Mouse (Mus musculus) intestine, embryonic 15.5 days (tissue): ENCODE data around the gene Bpifc. TPM values are rescaled to one million over a fixed set of nuclear protein-coding genes. Genes with fewer than 3 reads are reported as not detected.
A peak's percentile ranks its signal among the peaks of the same experiment; 100 is the strongest.

ENCODE experiments used
- ATAC-seq: fragments of 200-750 bp; cut with Nextera tagmentation; 2 replicates; pipeline ENCODE4 v1.8.0; 2017; ENCODE audit warnings: moderate TSS enrichment, moderate library complexity
- H3K27ac ChIP-seq: fragments of 300-500 bp; sonication (generic); 2 replicates; pipeline ENCODE4 v1.5.1; 2015; ENCODE audit warnings: mild to moderate bottlenecking, inconsistent platforms
- H3K27me3 ChIP-seq: fragments of 300-500 bp; sonication (generic); replicated peaks from 2 replicates; pipeline ENCODE4 v1.6.1; 2015; ENCODE audit warnings: inconsistent platforms
- H3K36me3 ChIP-seq: fragments of 300-500 bp; sonication (generic); 2 replicates; pipeline ENCODE4 v1.6.1; 2015; ENCODE audit warnings: inconsistent platforms
- H3K4me1 ChIP-seq: fragments of 300-500 bp; sonication (generic); replicated peaks from 2 replicates; pipeline ENCODE4 v1.6.1; 2015; ENCODE audit warnings: inconsistent platforms
- H3K4me2 ChIP-seq: fragments of 300-500 bp; sonication (generic); replicated peaks from 2 replicates; pipeline ENCODE4 v1.6.1; 2015; ENCODE audit warnings: mild to moderate bottlenecking, inconsistent platforms
- H3K4me3 ChIP-seq: fragments of 300-500 bp; sonication (generic); replicated peaks from 2 replicates; pipeline ENCODE4 v1.5.1; 2015; ENCODE audit warnings: inconsistent platforms
- H3K9ac ChIP-seq: fragments of 300-500 bp; sonication (generic); 2 replicates; pipeline ENCODE4 v1.6.1; 2015; ENCODE audit warnings: inconsistent platforms
- H3K9me3 ChIP-seq: fragments of 300-500 bp; sonication (generic); 2 replicates; pipeline ENCODE4 v1.6.1; 2016; ENCODE audit warnings: inconsistent platforms
- WGBS: fragments of 180-500 bp; shearing (Covaris S2); methylation state at CpG from one replicate; pipeline ENCODE4 v1.1.7; 2015; 5-methylcytosine and 5-hydroxymethylcytosine counted together
- polyA plus RNA-seq: library from polyadenylated mRNA; unstranded; fragments of >200 nt; fragmentation: Nextera tagmentation; extraction: Ambion mirVana; gene quantifications from 2 replicates; pipeline ENCODE4 v1.2.1, GENCODE M21; 2015

Bpifc gene
- polyA plus RNA-seq: 0.11 TPM in 2 replicates

GRCm38 (mm10) chr10:86011781-86012180 lies at the start of gene Bpifc:
Gene Bpifc (minus strand): TSS chr10:86011895.
- H3K4me2 ChIP-seq: no peak within 1 kb of the TSS
- no peak for ATAC-seq
- H3K4me3 ChIP-seq: no peak within 1 kb of the TSS
- no peaks in the 10 kb centered on the region for H3K36me3 ChIP-seq
- H3K9ac ChIP-seq: no peak within 1 kb of the TSS
- no peak within 1 kb of the TSS for H3K27ac ChIP-seq
- H3K27me3 ChIP-seq: no peaks in the 10 kb centered on the region
- 67% methylated on average over 2 of the region's 2 CpGs for WGBS
- no peaks in the 10 kb centered on the region for H3K9me3 ChIP-seq
- no peaks in the 10 kb centered on the region for H3K4me1 ChIP-seq

- WGBS: 55% methylated on average over 3 of the region's 3 CpGs
- Histone ChIP-seq H3K27me3 (no peaks in the 10 kb centered on the region), H3K9ac (no peak overlapping the region), H3K36me3 (no peaks in the 10 kb centered on the region), H3K27ac (no peak overlapping the region), H3K4me2 (no peak overlapping the region), H3K9me3 (no peaks in the 10 kb centered on the region), H3K4me3 (no peak overlapping the region), H3K4me1 (no peaks in the 10 kb centered on the region)
- ATAC-seq: no peak
Observed at GRCm38 (mm10) chr10:86060267-86060666, 48.6 kb upstream of the Bpifc start.

- ATAC-seq: no peak
- Histone ChIP-seq H3K4me3 (no peak overlapping the region), H3K9me3 (no peaks in the 10 kb centered on the region), H3K27me3 (no peaks in the 10 kb centered on the region), H3K27ac (no peak overlapping the region), H3K4me1 (no peaks in the 10 kb centered on the region), H3K4me2 (no peak overlapping the region), H3K36me3 (no peaks in the 10 kb centered on the region), H3K9ac (no peak overlapping the region)
- WGBS: 72% methylated on average over 2 of the region's 2 CpGs
Observed at GRCm38 (mm10) chr10:86057712-86058111, 46.0 kb upstream of the Bpifc start.

GRCm38 (mm10) chr10:86057286-86057685 lies 45.6 kb upstream of the Bpifc start:
- WGBS: 76% methylated on average over 11 of the region's 11 CpGs
- Histone ChIP-seq H3K9ac (no peak overlapping the region), H3K27me3 (no peaks in the 10 kb centered on the region), H3K4me2 (no peak overlapping the region), H3K4me3 (no peak overlapping the region), H3K4me1 (no peaks in the 10 kb centered on the region), H3K36me3 (no peaks in the 10 kb centered on the region), H3K9me3 (no peaks in the 10 kb centered on the region), H3K27ac (no peak overlapping the region)
- ATAC-seq: no peak

GRCm38 (mm10) chr10:86056297-86056903 lies 44.7 kb upstream of the Bpifc start:
- Histone ChIP-seq H3K9ac (no peak overlapping the region), H3K4me1 (no peaks in the 10 kb centered on the region), H3K4me2 (no peak overlapping the region), H3K4me3 (no peak overlapping the region), H3K27ac (no peak overlapping the region), H3K36me3 (peaks cover 1% of the 10 kb centered on the region; the same call in 1 of the 2 replicates), H3K9me3 (no peaks in the 10 kb centered on the region), H3K27me3 (no peaks in the 10 kb centered on the region)
- 83% methylated on average over 8 of the region's 8 CpGs for WGBS
- no peak for ATAC-seq

- H3K4me3 ChIP-seq: no peak overlapping the region
- no peak overlapping the region for H3K27ac ChIP-seq
- H3K36me3 ChIP-seq: peaks cover 5% of the 10 kb centered on the region; the same call in 1 of the 2 replicates
- no peaks in the 10 kb centered on the region for H3K9me3 ChIP-seq
- no peaks in the 10 kb centered on the region for H3K27me3 ChIP-seq
- no peaks in the 10 kb centered on the region for H3K4me1 ChIP-seq
- 74% methylated on average over 10 of the region's 10 CpGs for WGBS
- ATAC-seq: peak; percentile 23; the same call in 1 of the 2 replicates
- H3K9ac ChIP-seq: no peak overlapping the region
- no peak overlapping the region for H3K4me2 ChIP-seq
Observed at GRCm38 (mm10) chr10:86052818-86053522, 41.3 kb upstream of the Bpifc start.

- Histone ChIP-seq H3K36me3 (peaks cover 7% of the 10 kb centered on the region; the same call in 1 of the 2 replicates), H3K9ac (no peak overlapping the region), H3K4me3 (no peak overlapping the region), H3K27me3 (no peaks in the 10 kb centered on the region), H3K27ac (no peak overlapping the region), H3K9me3 (no peaks in the 10 kb centered on the region), H3K4me1 (no peaks in the 10 kb centered on the region), H3K4me2 (no peak overlapping the region)
- 80% methylated on average over 2 of the region's 2 CpGs for WGBS
- ATAC-seq: no peak
Observed at GRCm38 (mm10) chr10:86050522-86050921, 38.8 kb upstream of the Bpifc start.

GRCm38 (mm10) chr10:86047786-86048185 lies 36.1 kb upstream of the Bpifc start:
- Histone ChIP-seq H3K4me1 (no peaks in the 10 kb centered on the region), H3K4me2 (no peak overlapping the region), H3K9me3 (no peaks in the 10 kb centered on the region), H3K27me3 (no peaks in the 10 kb centered on the region), H3K4me3 (no peak overlapping the region), H3K27ac (no peak overlapping the region), H3K36me3 (peaks cover 12% of the 10 kb centered on the region), H3K9ac (no peak overlapping the region)
- no peak for ATAC-seq
- 92% methylated on average over 9 of the region's 9 CpGs for WGBS

- no peak overlapping the region for H3K4me2 ChIP-seq
- H3K4me1 ChIP-seq: no peaks in the 10 kb centered on the region
- no peaks in the 10 kb centered on the region for H3K9me3 ChIP-seq
- ATAC-seq: no peak
- peaks cover 11% of the 10 kb centered on the region for H3K36me3 ChIP-seq
- H3K4me3 ChIP-seq: no peak overlapping the region
- no peak overlapping the region for H3K9ac ChIP-seq
- no peaks in the 10 kb centered on the region for H3K27me3 ChIP-seq
- H3K27ac ChIP-seq: no peak overlapping the region
- 90% methylated on average over 1 of the region's 1 CpGs for WGBS
Observed at GRCm38 (mm10) chr10:86046371-86046770, 34.7 kb upstream of the Bpifc start.

GRCm38 (mm10) chr10:86044066-86044465 lies 32.4 kb upstream of the Bpifc start:
- H3K9ac ChIP-seq: no peak overlapping the region
- no peak for ATAC-seq
- no peaks in the 10 kb centered on the region for H3K9me3 ChIP-seq
- H3K4me1 ChIP-seq: no peaks in the 10 kb centered on the region
- H3K27me3 ChIP-seq: no peaks in the 10 kb centered on the region
- no peak overlapping the region for H3K4me2 ChIP-seq
- no peak overlapping the region for H3K4me3 ChIP-seq
- 92% methylated on average over 8 of the region's 8 CpGs for WGBS
- no peak overlapping the region for H3K27ac ChIP-seq
- peaks cover 8% of the 10 kb centered on the region for H3K36me3 ChIP-seq

- ATAC-seq: no peak
- Histone ChIP-seq H3K4me2 (no peak overlapping the region), H3K27me3 (no peaks in the 10 kb centered on the region), H3K36me3 (peaks cover 8% of the 10 kb centered on the region), H3K9me3 (no peaks in the 10 kb centered on the region), H3K9ac (no peak overlapping the region), H3K4me3 (no peak overlapping the region), H3K4me1 (no peaks in the 10 kb centered on the region), H3K27ac (no peak overlapping the region)
- WGBS: 85% methylated on average over 4 of the region's 4 CpGs
Observed at GRCm38 (mm10) chr10:86043651-86044050, 32.0 kb upstream of the Bpifc start.

- Histone ChIP-seq H3K4me2 (no peak overlapping the region), H3K4me1 (no peaks in the 10 kb centered on the region), H3K36me3 (peaks cover 5% of the 10 kb centered on the region; the same call in 1 of the 2 replicates), H3K9ac (no peak overlapping the region), H3K9me3 (no peaks in the 10 kb centered on the region), H3K27ac (no peak overlapping the region), H3K4me3 (no peak overlapping the region), H3K27me3 (no peaks in the 10 kb centered on the region)
- ATAC-seq: peak; percentile 42; the same call in 1 of the 2 replicates
- 63% methylated on average over 2 of the region's 2 CpGs for WGBS
Observed at GRCm38 (mm10) chr10:86034007-86034728, 22.5 kb upstream of the Bpifc start.
